In the genomic region with DNA sequence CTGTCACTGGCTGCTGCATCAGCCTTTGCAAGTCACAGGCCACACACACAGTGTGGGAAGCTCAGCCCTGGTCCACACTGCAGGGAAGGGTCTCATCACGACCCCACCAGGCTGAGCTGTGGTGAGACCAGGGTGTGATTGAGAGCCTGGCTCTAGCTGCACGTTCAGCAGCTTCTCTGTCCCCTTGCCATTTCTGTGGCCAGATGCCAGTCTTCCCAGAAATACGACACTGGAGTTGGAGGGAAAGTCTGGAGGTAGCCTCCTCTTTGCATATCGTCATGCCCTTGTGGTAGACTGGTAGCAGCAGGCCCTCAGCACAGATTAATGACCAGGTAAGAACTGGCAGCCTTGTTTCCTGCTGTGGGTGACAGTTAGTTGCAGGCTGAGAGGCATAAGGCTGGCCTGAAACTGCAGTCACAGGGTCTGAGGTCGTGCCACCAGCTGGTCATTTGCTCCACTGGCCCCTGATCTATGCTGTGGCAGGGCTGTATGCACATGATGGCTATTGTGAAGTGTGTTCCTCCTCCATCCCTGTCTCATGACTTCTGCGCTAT, we compare ENCODE assay signal across 15 mouse cellular contexts. TPM values are rescaled to one million over a fixed set of nuclear protein-coding genes. Genes with fewer than 3 reads are reported as not detected.
A peak's percentile ranks its signal among the peaks of the same experiment; 100 is the strongest.
DNase-seq lines count a peak whose midpoint lies in the region; ATAC-seq and TF ChIP-seq lines count a peak whose summit lies in the region.
"Had no signal": no experiment of that assay in that cellular context is flagged by ENCODE, and none has a peak within 500 bp of the region (broad histone marks: within the 10 kb centered on the region; RNA-seq: fewer than 3 reads in every experiment).

No protein-coding gene starts in this region.

- TF ChIP-seq POLR2A in cortical plate, adult 2 months (IDR thresholded peaks at IDR 0.05; ENCODE audit: extremely low read depth, insufficient read depth, low read length): no peak

- intact Hi-C loops in left cerebral cortex, postnatal 4 days (cut with DNase I): no loop called here
- intact Hi-C loops in left cerebral cortex, postnatal 25 days (cut with DNase I): no loop called here
- intact Hi-C loops in left cerebral cortex, postnatal 10 days (cut with DNase I): no loop called here

- H3K4me3 ChIP-seq in heart, postnatal 0 days (ENCODE audit: low read depth, low read length): no peak overlapping the region
- H3K4me3 ChIP-seq in cortical plate, adult 2 months (ENCODE audit: insufficient read depth, low read length): no peak overlapping the region
- H3K4me3 ChIP-seq in hindbrain, embryonic 16.5 days (ENCODE audit: low read length): no peak overlapping the region
- H3K4me3 ChIP-seq: embryonic facial prominence, embryonic 12.5 days; heart, embryonic 10.5 days; stomach, embryonic 15.5 days had no signal

- H3K9ac ChIP-seq in heart, postnatal 0 days (replicated peaks; ENCODE audit: low read depth, low read length): peak overlapping the region; percentile 31; the same call in 1 of the 2 replicates
- H3K9ac ChIP-seq in hindbrain, embryonic 16.5 days (ENCODE audit: low read depth, low read length): peak overlapping the region; percentile 37; the same call in 1 of the 2 replicates
- H3K9ac ChIP-seq: embryonic facial prominence, embryonic 12.5 days; stomach, embryonic 15.5 days had no signal

- no peaks in the 10 kb centered on the region for H3K4me1 ChIP-seq in heart, postnatal 0 days (ENCODE audit: control insufficient read depth, insufficient read depth)
- H3K4me1 ChIP-seq in cortical plate, adult 2 months (ENCODE audit: control insufficient read depth, insufficient read depth, low read length): peaks cover 10% of the 10 kb centered on the region
- H3K4me1 ChIP-seq in hindbrain, embryonic 16.5 days (ENCODE audit: control insufficient read depth, insufficient read depth, low read depth, low read length): peaks cover 31% of the 10 kb centered on the region
- H3K4me1 ChIP-seq: embryonic facial prominence, embryonic 12.5 days; heart, embryonic 10.5 days; stomach, embryonic 15.5 days had no signal

- ATAC-seq in heart, postnatal 0 days (ENCODE audit: insufficient read depth, low read depth): no peak
- ATAC-seq in hindbrain, embryonic 16.5 days: 0 out of 2 replicates have a peak, but pooled peaks have one; percentile 29

- no peak for DNase-seq in heart, postnatal 0 days (ENCODE audit: low spot score)
- DNase-seq in heart, adult 11 months: no peak
- DNase-seq in left cerebral cortex, postnatal 4 days: peak; percentile 60
- DNase-seq in left cerebral cortex, postnatal 25 days (ENCODE audit: low spot score in 2 of 2): no peak
- DNase-seq in adrenal gland, adult 2 months: no peak
- no peak for DNase-seq in left cerebral cortex, postnatal 10 days (ENCODE audit: extremely low spot score in 1 of 2, low spot score in 2 of 2)
- DNase-seq: adrenal gland, postnatal 36 days; gastrocnemius, postnatal 14 days; thymus, postnatal 25 days had no signal

- H3K36me3 ChIP-seq in heart, postnatal 0 days (replicated peaks; ENCODE audit: control insufficient read depth, insufficient read depth, low read length): peaks cover 61% of the 10 kb centered on the region
- H3K36me3 ChIP-seq in hindbrain, embryonic 16.5 days (ENCODE audit: control insufficient read depth, insufficient read depth, low read length): peaks cover 21% of the 10 kb centered on the region

- no peaks in the 10 kb centered on the region for H3K27me3 ChIP-seq in heart, postnatal 0 days (ENCODE audit: control insufficient read depth, insufficient read depth, low read length)
- H3K27me3 ChIP-seq in hindbrain, embryonic 16.5 days (replicated peaks; ENCODE audit: control insufficient read depth, insufficient read depth, low read length): no peaks in the 10 kb centered on the region
- H3K27me3 ChIP-seq: embryonic facial prominence, embryonic 12.5 days; stomach, embryonic 15.5 days had no signal

- H3K27ac ChIP-seq in heart, postnatal 0 days (ENCODE audit: low read depth): no peak overlapping the region
- H3K27ac ChIP-seq in cortical plate, adult 2 months (ENCODE audit: insufficient read depth, low read length): 0 out of 2 replicates have a peak overlapping the region, but pooled peaks have one; percentile 6
- peak overlapping the region; percentile 26 for H3K27ac ChIP-seq in hindbrain, embryonic 16.5 days (ENCODE audit: low read depth, low read length)
- H3K27ac ChIP-seq: embryonic facial prominence, embryonic 12.5 days; heart, embryonic 10.5 days; stomach, embryonic 15.5 days had no signal

- TF ChIP-seq EP300 in heart, postnatal 0 days (IDR thresholded peaks at IDR 0.05; ENCODE audit: low read depth): no peak

- 62% methylated on average over 6 of the region's 6 CpGs for WGBS in heart, postnatal 0 days
- 63% methylated on average over 6 of the region's 6 CpGs for WGBS in hindbrain, embryonic 16.5 days

- H3K4me2 ChIP-seq in heart, postnatal 0 days (ENCODE audit: low read depth, low read length): no peak overlapping the region
- H3K4me2 ChIP-seq in hindbrain, embryonic 16.5 days (ENCODE audit: low read length): no peak overlapping the region
- H3K4me2 ChIP-seq: embryonic facial prominence, embryonic 12.5 days; liver, embryonic 11.5 days; stomach, embryonic 15.5 days had no signal

- H3K9me3 ChIP-seq in heart, postnatal 0 days (replicated peaks; ENCODE audit: control insufficient read depth, low read length): no peaks in the 10 kb centered on the region
- H3K9me3 ChIP-seq in hindbrain, embryonic 16.5 days (ENCODE audit: control insufficient read depth, low read length): no peaks in the 10 kb centered on the region
- H3K9me3 ChIP-seq: embryonic facial prominence, embryonic 12.5 days; heart, embryonic 10.5 days; stomach, embryonic 15.5 days had no signal

- no peak for TF ChIP-seq CTCF in heart, postnatal 0 days (IDR thresholded peaks at IDR 0.05; ENCODE audit: low read depth)
- no peak for TF ChIP-seq CTCF in cortical plate, adult 2 months (IDR thresholded peaks at IDR 0.05; ENCODE audit: extremely low read depth, insufficient read depth, low read length)

RNA-seq across cellular contexts. Expression of gene Kdm4b, which starts 53.5 kb away (rescaled TPM):
- total RNA-seq in heart, postnatal 0 days (2014; rRNA removed; ENCODE audit: low replicate concordance): 61.8 and 80.4 TPM in 2 replicates
- 16.1 and 17.7 TPM in 2 replicates for polyA plus RNA-seq in heart, postnatal 0 days (2015; fragmentation: Nextera tagmentation; extraction: Ambion mirVana)
- 100 to 1,000 TPM; 111 to 112 TPM for total RNA-seq in left cerebral cortex, postnatal 4 days (2021)
- total RNA-seq in left cerebral cortex, postnatal 25 days (2021): 10 to 100 TPM; 70.0 to 74.4 TPM
- polyA plus RNA-seq in cortical plate, adult 2 months (2012; rRNA removed): 43.5 and 45.0 TPM in 2 replicates
- 53.5 and 70.3 TPM in 2 replicates for polyA plus RNA-seq in hindbrain, embryonic 16.5 days (2015; fragmentation: Nextera tagmentation; extraction: Ambion mirVana)
- total RNA-seq in adrenal gland, adult 2 months (2021): 10 to 100 TPM; 37.6 to 37.8 TPM
- 53.7 and 56.4 TPM in 2 replicates for polyA plus RNA-seq in adrenal gland, adult 2 months (2012; rRNA removed)
- total RNA-seq in left cerebral cortex, postnatal 10 days (2021): 10 to 100 TPM; 82.9 to 83.5 TPM
